Mouse (Mus musculus) cerebellum, adult 2 months (tissue): ENCODE measurements around the gene Agfg1.

ENCODE experiments used
- CTCF ChIP-seq: fragments of 200-500 bp; IDR thresholded peaks from 2 replicates; pipeline ENCODE4 v1.5.1; 2011; ENCODE audit warnings: low read depth, mild to moderate bottlenecking, control low read depth, low read length, moderate library complexity, borderline replicate concordance; ENCODE audit not compliant: insufficient read depth
- POLR2A ChIP-seq: fragments of 200-500 bp; IDR thresholded peaks from 2 replicates; pipeline ENCODE4 v1.6.1; 2011; ENCODE audit warnings: low read length, control low read depth, borderline replicate concordance; ENCODE audit not compliant: insufficient read depth

DNA sequence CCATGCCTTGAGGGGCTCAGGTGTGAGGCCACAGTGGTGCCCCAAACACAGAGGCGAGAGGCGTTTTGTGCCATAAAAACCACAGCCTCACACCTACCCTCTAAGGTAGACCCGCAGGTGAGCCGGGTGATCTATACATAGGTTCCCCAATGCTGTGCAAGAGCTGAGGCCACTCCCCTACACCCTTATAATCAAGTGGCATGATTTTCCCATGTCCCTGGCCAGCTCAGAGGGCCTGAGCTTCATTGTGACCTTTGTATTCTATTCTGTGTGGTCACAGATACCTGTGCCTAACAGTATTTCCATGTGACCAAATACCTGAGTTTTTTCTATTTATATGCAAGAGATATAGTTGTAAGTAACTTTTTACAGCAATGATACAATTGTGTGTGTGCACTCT is 21.1 kb downstream of the Agfg1 start:
- TF ChIP-seq POLR2A: no peak
- no peak for TF ChIP-seq CTCF
